Mouse (Mus musculus) liver (tissue): ENCODE results near the gene Zyx.

Source experiments
- DNase-seq: peaks from one replicate; pipeline ENCODE4 v3.0.0-alpha.2; 2020; ENCODE audit warnings: mixed read lengths

Gene Zyx

DNA sequence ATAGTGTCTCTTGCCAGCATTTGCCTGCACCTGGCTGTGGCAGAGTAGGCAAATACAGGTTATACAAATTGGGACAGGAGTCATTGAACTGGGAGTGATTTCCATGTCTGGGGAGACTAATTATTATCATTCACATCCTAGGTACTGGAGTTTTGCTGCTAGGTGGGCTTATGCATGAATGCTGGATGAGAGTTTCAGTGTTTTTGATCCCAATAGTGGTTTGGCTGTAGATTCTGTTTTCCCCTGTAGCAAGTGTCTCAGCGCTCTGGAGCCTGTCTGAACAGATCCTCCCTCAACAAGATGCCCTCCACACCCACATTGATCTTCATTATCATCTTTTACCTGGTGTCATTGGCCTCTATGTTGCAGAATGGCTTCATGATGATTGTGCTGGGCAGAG is 50.5 kb downstream of the Zyx start, which contains the start of gene Tas2r143:
Gene Tas2r143 (plus strand): TSS at position 301 of the 400 bp plus-strand sequence.
- no peak for DNase-seq

GRCm38 (mm10) chr6:42405134-42405533 is 55.7 kb downstream of the Zyx start, which contains the start of gene Tas2r135:
Gene Tas2r135 (plus strand): TSS chr6:42405434.
- DNase-seq = no peak
